Mouse (Mus musculus): ENCODE measurements around the gene Slc35e3. TPM values are rescaled to one million over a fixed set of nuclear protein-coding genes. Genes with fewer than 3 reads are reported as not detected.

Slc35e3 gene
- polyA plus RNA-seq, 1 experiment from 2014 or later, result 31.7 TPM

GRCm38 (mm10) chr10:117692173-117692572 is 54.0 kb downstream of the Slc35e3 start:
- H3K9me3 ChIP-seq, result no peaks in the 10 kb centered on the region
- no peak for ATAC-seq (replicated peaks)
- H3K27me3 ChIP-seq, result no peaks in the 10 kb centered on the region
- no peak overlapping the region for H3K27ac ChIP-seq (replicated peaks)
- H3K36me3 ChIP-seq, result peaks cover 82% of the 10 kb centered on the region
- no peaks in the 10 kb centered on the region for H3K4me1 ChIP-seq
- H3K9ac ChIP-seq (replicated peaks), result no peak overlapping the region
- no peak overlapping the region for H3K4me3 ChIP-seq
- H3K4me2 ChIP-seq (replicated peaks), result no peak overlapping the region

GRCm38 (mm10) chr10:117691389-117691968 is 54.7 kb downstream of the Slc35e3 start:
- no peak overlapping the region for H3K4me2 ChIP-seq (replicated peaks)
- no peak overlapping the region for H3K4me3 ChIP-seq
- H3K9me3 ChIP-seq, result no peaks in the 10 kb centered on the region
- WGBS, result 98% methylated on average over 10 of the region's 10 CpGs
- no peaks in the 10 kb centered on the region for H3K4me1 ChIP-seq
- no peak for ATAC-seq (replicated peaks)
- no peaks in the 10 kb centered on the region for H3K27me3 ChIP-seq
- H3K36me3 ChIP-seq, result peaks cover 75% of the 10 kb centered on the region
- H3K27ac ChIP-seq (replicated peaks), result no peak overlapping the region
- no peak overlapping the region for H3K9ac ChIP-seq (replicated peaks)

DNA sequence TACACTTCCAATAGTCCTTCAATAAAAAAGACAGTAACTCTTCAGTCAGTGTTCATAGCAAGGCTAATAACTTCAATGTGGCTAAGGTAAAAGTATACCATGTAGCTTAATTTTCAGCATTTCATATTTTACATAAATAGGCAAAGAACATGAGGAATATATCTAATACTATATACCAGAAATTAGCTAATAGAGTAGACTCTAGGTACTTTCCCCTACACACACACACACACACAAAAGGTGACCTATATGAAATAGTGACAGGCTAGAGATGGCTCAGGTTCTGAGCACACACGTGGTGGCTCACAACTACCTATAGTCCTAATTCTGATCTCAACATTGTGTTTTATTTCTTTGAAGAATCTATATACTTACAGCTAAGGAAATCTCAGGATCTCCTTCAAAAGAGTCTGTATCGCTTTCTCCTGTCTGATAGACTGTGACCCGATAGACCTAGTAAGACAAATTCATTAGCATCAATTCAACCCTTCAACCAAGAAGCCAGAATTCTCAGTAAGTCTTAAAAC is 55.3 kb downstream of the Slc35e3 start:
- no peak overlapping the region for H3K4me2 ChIP-seq (replicated peaks)
- H3K9ac ChIP-seq (replicated peaks), result no peak overlapping the region
- no peaks in the 10 kb centered on the region for H3K9me3 ChIP-seq
- no peaks in the 10 kb centered on the region for H3K27me3 ChIP-seq
- peaks cover 69% of the 10 kb centered on the region for H3K36me3 ChIP-seq
- no peak for ATAC-seq (replicated peaks)
- no peak overlapping the region for H3K27ac ChIP-seq (replicated peaks)
- WGBS, result 97% methylated on average over 3 of the region's 3 CpGs
- no peak overlapping the region for H3K4me3 ChIP-seq
- no peaks in the 10 kb centered on the region for H3K4me1 ChIP-seq

GRCm38 (mm10) chr10:117690101-117690352 is 56.1 kb downstream of the Slc35e3 start:
- H3K27me3 ChIP-seq, result no peaks in the 10 kb centered on the region
- H3K27ac ChIP-seq (replicated peaks), result no peak overlapping the region
- no peak overlapping the region for H3K9ac ChIP-seq (replicated peaks)
- ATAC-seq (replicated peaks), result no peak
- no peaks in the 10 kb centered on the region for H3K9me3 ChIP-seq
- H3K4me1 ChIP-seq, result no peaks in the 10 kb centered on the region
- peaks cover 61% of the 10 kb centered on the region for H3K36me3 ChIP-seq
- 81% methylated on average over 2 of the region's 2 CpGs for WGBS
- no peak overlapping the region for H3K4me2 ChIP-seq (replicated peaks)
- no peak overlapping the region for H3K4me3 ChIP-seq

- peaks cover 56% of the 10 kb centered on the region for H3K36me3 ChIP-seq
- 96% methylated on average over 11 of the region's 11 CpGs for WGBS
- H3K4me3 ChIP-seq, result no peak overlapping the region
- H3K9ac ChIP-seq (replicated peaks), result no peak overlapping the region
- no peaks in the 10 kb centered on the region for H3K27me3 ChIP-seq
- H3K9me3 ChIP-seq, result no peaks in the 10 kb centered on the region
- no peak overlapping the region for H3K4me2 ChIP-seq (replicated peaks)
- ATAC-seq (replicated peaks), result no peak
- no peak overlapping the region for H3K27ac ChIP-seq (replicated peaks)
- H3K4me1 ChIP-seq, result no peaks in the 10 kb centered on the region
Observed at GRCm38 (mm10) chr10:117689297-117690100, 56.7 kb downstream of the Slc35e3 start.

DNA sequence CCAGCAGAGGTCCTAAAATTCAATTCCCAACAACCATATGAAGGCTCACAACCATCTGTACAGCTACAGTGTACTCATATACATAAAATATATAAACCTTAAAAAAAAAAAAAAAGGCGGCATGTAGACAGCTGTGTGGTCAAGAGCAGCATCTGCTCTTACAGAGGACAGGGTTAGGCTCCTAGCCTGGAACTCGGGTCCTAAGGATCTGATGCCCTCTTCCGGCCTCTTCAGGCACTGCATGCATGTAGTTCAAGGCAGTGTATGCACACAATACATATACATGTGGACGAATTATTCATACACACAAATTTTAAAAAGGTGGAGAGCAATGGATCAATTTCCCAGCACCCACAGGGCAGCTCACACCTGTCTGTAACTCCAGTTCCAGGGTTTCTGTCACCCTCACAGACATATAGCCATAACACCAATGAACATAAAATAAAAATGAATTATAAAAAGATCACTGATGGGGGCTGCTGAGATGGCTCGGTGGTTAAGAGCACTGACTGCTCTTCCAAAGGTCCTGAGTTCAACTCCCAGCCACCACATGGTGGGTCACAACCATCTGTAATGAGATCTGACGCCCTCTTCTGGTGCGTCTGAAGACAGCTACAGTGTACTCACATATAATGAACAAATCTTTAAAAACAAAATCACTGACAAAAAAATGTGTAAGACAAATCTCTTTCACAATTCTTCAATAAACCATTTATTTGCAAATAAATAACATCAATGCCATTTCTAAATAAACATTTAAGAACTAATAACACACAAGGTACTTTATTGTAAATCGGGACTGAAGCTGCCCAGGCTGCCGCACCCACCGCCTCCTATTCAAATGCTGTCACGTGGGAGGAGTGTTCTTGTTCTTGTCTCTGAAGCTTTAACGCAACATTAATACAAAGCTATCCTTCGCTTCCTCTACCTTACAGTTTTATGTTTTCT is 57.7 kb downstream of the Slc35e3 start:
- no peak overlapping the region for H3K4me2 ChIP-seq (replicated peaks)

GRCm38 (mm10) chr10:117687577-117687976 is 58.6 kb downstream of the Slc35e3 start:
- 90% methylated on average over 7 of the region's 7 CpGs for WGBS
- Histone ChIP-seq H3K9ac (replicated peaks) (no peak overlapping the region), H3K27me3 (no peaks in the 10 kb centered on the region), H3K36me3 (peaks cover 42% of the 10 kb centered on the region), H3K9me3 (no peaks in the 10 kb centered on the region), H3K4me2 (replicated peaks) (no peak overlapping the region), H3K27ac (replicated peaks) (no peak overlapping the region), H3K4me3 (no peak overlapping the region), H3K4me1 (no peaks in the 10 kb centered on the region)
- no peak for ATAC-seq (replicated peaks)

More for the DNA sequence above, 57.7 kb downstream of the Slc35e3 start:
- no peak overlapping the region for H3K27ac ChIP-seq (replicated peaks)
- no peak overlapping the region for H3K4me3 ChIP-seq
- H3K9me3 ChIP-seq, result no peaks in the 10 kb centered on the region
- ATAC-seq (replicated peaks), result peak; percentile 76; the same call in 1 of the 2 replicates
- no peaks in the 10 kb centered on the region for H3K4me1 ChIP-seq
- peaks cover 48% of the 10 kb centered on the region for H3K36me3 ChIP-seq
- no peak overlapping the region for H3K9ac ChIP-seq (replicated peaks)
- H3K27me3 ChIP-seq, result no peaks in the 10 kb centered on the region
- WGBS, result 83% methylated on average over 13 of the region's 13 CpGs

DNA sequence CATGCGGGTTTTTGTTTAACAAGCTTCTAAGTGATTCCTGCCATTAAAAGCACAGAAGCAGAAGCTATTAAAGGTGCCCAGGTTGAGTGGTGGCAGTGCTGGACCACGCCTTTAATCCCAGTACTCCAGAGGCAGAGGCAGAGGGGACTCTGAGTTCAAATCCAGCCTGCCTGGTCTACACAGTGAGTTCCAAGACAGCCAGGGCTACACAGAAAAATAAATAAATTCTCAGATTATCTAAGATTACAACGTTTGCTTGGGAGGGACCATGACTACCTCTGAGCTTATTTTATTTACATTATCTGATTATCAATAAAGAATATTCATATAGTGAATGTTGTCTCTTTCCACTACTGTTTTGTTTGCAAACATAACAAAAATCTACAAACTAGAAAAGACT is 59.1 kb downstream of the Slc35e3 start:
- Histone ChIP-seq H3K4me2 (replicated peaks) (no peak overlapping the region), H3K4me1 (no peaks in the 10 kb centered on the region), H3K9ac (replicated peaks) (no peak overlapping the region), H3K9me3 (no peaks in the 10 kb centered on the region), H3K27ac (replicated peaks) (no peak overlapping the region), H3K27me3 (no peaks in the 10 kb centered on the region), H3K36me3 (peaks cover 36% of the 10 kb centered on the region), H3K4me3 (no peak overlapping the region)
- no peak for ATAC-seq (replicated peaks)
- 85% methylated on average over 3 of the region's 3 CpGs for WGBS

- no peaks in the 10 kb centered on the region for H3K9me3 ChIP-seq
- H3K4me3 ChIP-seq, result no peak overlapping the region
- ATAC-seq (replicated peaks), result no peak
- no peaks in the 10 kb centered on the region for H3K27me3 ChIP-seq
- 92% methylated on average over 13 of the region's 13 CpGs for WGBS
- H3K4me1 ChIP-seq, result no peaks in the 10 kb centered on the region
- peaks cover 28% of the 10 kb centered on the region for H3K36me3 ChIP-seq
- no peak overlapping the region for H3K4me2 ChIP-seq (replicated peaks)
- H3K9ac ChIP-seq (replicated peaks), result no peak overlapping the region
- no peak overlapping the region for H3K27ac ChIP-seq (replicated peaks)
Observed at GRCm38 (mm10) chr10:117685849-117686591, 60.1 kb downstream of the Slc35e3 start.

- 94% methylated on average over 15 of the region's 15 CpGs for WGBS
- H3K4me1 ChIP-seq, result no peaks in the 10 kb centered on the region
- H3K9me3 ChIP-seq, result no peaks in the 10 kb centered on the region
- no peak overlapping the region for H3K27ac ChIP-seq (replicated peaks)
- H3K9ac ChIP-seq (replicated peaks), result no peak overlapping the region
- no peaks in the 10 kb centered on the region for H3K27me3 ChIP-seq
- no peak for ATAC-seq (replicated peaks)
- peaks cover 20% of the 10 kb centered on the region for H3K36me3 ChIP-seq
- H3K4me2 ChIP-seq (replicated peaks), result no peak overlapping the region
- no peak overlapping the region for H3K4me3 ChIP-seq
Observed at GRCm38 (mm10) chr10:117685171-117685848, 60.9 kb downstream of the Slc35e3 start.
